Mouse (Mus musculus) midbrain, embryonic 13.5 days (tissue): ENCODE results near the gene Ldlrad3. TPM values are rescaled to one million over a fixed set of nuclear protein-coding genes. Genes with fewer than 3 reads are reported as not detected.

Experiments
- ATAC-seq: fragments of 200-750 bp; cut with Nextera tagmentation; 2 replicates; pipeline ENCODE4 v1.8.0; 2017; ENCODE audit warnings: mild to moderate bottlenecking, moderate TSS enrichment, moderate library complexity
- H3K27ac ChIP-seq: fragments of 300-500 bp; sonication (generic); 2 replicates; pipeline ENCODE4 v1.5.1; 2015; ENCODE audit warnings: inconsistent platforms, mild to moderate bottlenecking, moderate library complexity
- H3K27me3 ChIP-seq: fragments of 300-500 bp; sonication (generic); 2 replicates; pipeline ENCODE4 v1.6.1; 2015; ENCODE audit warnings: mild to moderate bottlenecking, inconsistent platforms
- H3K36me3 ChIP-seq: fragments of 300-500 bp; sonication (generic); 2 replicates; pipeline ENCODE4 v1.6.1; 2015; ENCODE audit warnings: mild to moderate bottlenecking, inconsistent platforms
- H3K4me1 ChIP-seq: fragments of 300-500 bp; sonication (generic); replicated peaks from 2 replicates; pipeline ENCODE4 v1.6.1; 2015; ENCODE audit warnings: inconsistent platforms
- H3K4me2 ChIP-seq: fragments of 300-500 bp; sonication (generic); replicated peaks from 2 replicates; pipeline ENCODE4 v1.6.1; 2015; ENCODE audit warnings: moderate library complexity, mild to moderate bottlenecking, inconsistent platforms
- H3K4me3 ChIP-seq: fragments of 300-500 bp; sonication (generic); replicated peaks from 2 replicates; pipeline ENCODE4 v1.5.1; 2015; ENCODE audit warnings: mild to moderate bottlenecking, inconsistent platforms
- H3K9ac ChIP-seq: fragments of 300-500 bp; sonication (generic); replicated peaks from 2 replicates; pipeline ENCODE4 v1.6.1; 2015; ENCODE audit warnings: mild to moderate bottlenecking, inconsistent platforms
- H3K9me3 ChIP-seq: fragments of 300-500 bp; sonication (generic); 2 replicates; pipeline ENCODE4 v1.6.1; 2016; ENCODE audit warnings: mild to moderate bottlenecking, inconsistent platforms
- WGBS: fragments of 180-500 bp; shearing (Covaris S2); methylation state at CpG from one replicate; pipeline ENCODE4 v1.1.7; 2015; 5-methylcytosine and 5-hydroxymethylcytosine counted together
- polyA plus RNA-seq: library from polyadenylated mRNA; unstranded; fragments of >200 nt; fragmentation: Nextera tagmentation; extraction: Ambion mirVana; gene quantifications from 2 replicates; pipeline ENCODE4 v1.2.1, GENCODE M21; 2015

The Ldlrad3 gene
- polyA plus RNA-seq, 1 experiment from 2014 or later, result 41.6 TPM

DNA sequence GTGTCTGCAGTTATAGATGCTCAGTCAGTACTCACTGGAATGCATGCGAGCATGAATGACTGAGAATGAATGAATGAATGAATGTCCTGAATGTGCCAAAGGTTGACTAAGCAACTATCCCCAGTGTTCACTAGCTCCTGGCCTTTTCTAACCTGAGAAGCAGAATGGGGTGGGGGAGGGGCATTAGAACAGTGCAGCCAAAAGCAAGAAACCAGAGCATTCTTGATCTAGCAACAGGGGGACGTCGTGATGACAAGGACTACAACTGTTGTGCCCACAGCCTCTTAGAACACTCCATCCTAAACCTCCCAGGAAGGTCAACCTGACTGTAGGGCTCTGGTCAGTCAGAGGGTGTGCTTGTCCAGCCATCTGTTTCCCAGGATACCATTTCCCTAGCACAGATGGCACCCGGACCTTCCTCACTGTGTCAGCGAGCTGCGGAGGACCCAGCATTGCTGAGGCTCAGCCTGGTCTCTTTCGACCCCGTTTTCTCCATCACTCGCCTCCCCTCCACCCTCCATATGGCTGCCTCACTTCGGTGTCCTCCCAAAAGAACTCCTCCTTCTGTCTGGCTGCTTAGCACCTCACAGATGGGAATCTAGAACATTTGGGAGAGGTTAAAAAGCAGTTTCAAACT lies 278.7 kb downstream of the Ldlrad3 start:
- peaks cover 26% of the 10 kb centered on the region for H3K4me1 ChIP-seq
- H3K9me3 ChIP-seq, result 0 out of 2 replicates have a peak, but pooled peaks cover 6% of the 10 kb centered on the region
- no peaks in the 10 kb centered on the region for H3K27me3 ChIP-seq
- H3K27ac ChIP-seq, result 0 out of 2 replicates have a peak overlapping the region, but pooled peaks have one; percentile 44
- H3K4me3 ChIP-seq, result no peak overlapping the region
- WGBS, result 65% methylated on average over 10 of the region's 10 CpGs
- H3K36me3 ChIP-seq, result peaks cover 12% of the 10 kb centered on the region
- 0 out of 2 replicates have a peak overlapping the region, but pooled peaks have one; percentile 3 for H3K9ac ChIP-seq
- ATAC-seq, result no peak
- H3K4me2 ChIP-seq, result no peak overlapping the region

DNA sequence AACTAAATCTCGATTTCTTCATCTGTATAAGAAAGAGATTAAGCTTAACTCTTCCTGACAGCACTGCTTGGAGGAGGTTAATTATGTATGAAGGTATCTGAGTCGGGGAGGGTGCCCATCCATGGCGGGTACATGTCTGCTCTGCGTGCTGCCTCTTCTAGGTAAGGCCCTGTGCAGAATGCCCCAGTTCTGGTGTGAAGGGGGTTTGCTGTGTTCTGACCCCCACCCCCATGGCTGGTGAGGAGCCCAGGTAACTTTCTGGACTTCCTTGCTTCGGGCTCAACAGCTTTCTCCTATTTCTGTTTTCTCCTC lies 279.9 kb downstream of the Ldlrad3 start:
- Histone ChIP-seq H3K4me2 (peak overlapping the region; percentile 37), H3K9me3 (0 out of 2 replicates have a peak, but pooled peaks cover 6% of the 10 kb centered on the region), H3K9ac (peak overlapping the region; percentile 47; the same call in 1 of the 2 replicates), H3K36me3 (peaks cover 15% of the 10 kb centered on the region), H3K27ac (peak overlapping the region; percentile 56; the same call in 1 of the 2 replicates), H3K27me3 (no peaks in the 10 kb centered on the region), H3K4me1 (peaks cover 26% of the 10 kb centered on the region), H3K4me3 (no peak overlapping the region)
- ATAC-seq, result peak; percentile 59; the same call in 1 of the 2 replicates
- 44% methylated on average over 5 of the region's 5 CpGs for WGBS

DNA sequence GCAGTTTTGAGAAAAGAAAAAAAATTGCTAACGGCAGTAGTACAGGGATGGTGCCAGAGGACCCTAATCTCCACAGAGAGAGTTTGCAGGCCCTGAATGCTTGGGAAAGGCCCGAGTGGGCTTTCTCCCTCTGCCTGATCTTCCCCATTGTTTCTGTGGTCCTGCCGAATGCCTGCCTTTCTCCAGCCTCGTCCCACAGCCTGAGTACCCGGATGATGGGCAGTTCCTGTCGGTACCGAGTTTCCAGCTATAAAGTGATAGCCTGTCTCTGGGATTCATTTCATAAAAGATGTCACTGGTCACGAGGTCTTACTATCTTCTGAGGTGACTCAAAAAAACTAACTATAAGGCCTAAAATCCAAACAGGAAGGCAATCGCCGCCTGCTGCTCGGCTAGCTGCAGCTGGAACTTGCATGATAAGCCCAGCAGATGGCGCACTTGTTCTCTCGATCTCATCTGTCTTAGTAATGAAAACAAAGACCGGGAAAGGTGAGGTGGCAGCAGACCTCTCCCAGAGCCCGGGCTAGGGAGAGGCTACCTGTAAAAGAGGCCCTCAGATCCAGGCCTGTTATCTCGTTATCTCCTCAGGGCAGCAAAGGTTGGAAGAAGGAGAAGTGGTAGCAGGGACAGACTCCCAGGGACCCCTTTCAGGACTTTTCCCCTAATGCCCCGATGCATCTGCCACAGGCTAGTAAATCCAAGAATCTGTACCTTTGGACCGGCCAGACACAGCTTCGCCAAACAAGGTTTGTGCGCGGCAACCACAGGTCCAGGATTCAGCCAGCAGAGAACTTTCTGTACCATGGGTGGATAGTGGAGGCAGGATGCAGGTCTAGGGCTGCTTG lies 280.4 kb downstream of the Ldlrad3 start:
- Histone ChIP-seq H3K4me2 (peak overlapping the region; percentile 37), H3K4me1 (peaks cover 26% of the 10 kb centered on the region), H3K9ac (peak overlapping the region; percentile 47; the same call in 1 of the 2 replicates), H3K4me3 (peak overlapping the region; percentile 8; the same call in 1 of the 2 replicates), H3K9me3 (0 out of 2 replicates have a peak, but pooled peaks cover 6% of the 10 kb centered on the region), H3K27me3 (no peaks in the 10 kb centered on the region), H3K36me3 (peaks cover 18% of the 10 kb centered on the region), H3K27ac (peak overlapping the region; percentile 67)
- ATAC-seq, result peak; percentile 86
- 15% methylated on average over 21 of the region's 21 CpGs for WGBS

DNA sequence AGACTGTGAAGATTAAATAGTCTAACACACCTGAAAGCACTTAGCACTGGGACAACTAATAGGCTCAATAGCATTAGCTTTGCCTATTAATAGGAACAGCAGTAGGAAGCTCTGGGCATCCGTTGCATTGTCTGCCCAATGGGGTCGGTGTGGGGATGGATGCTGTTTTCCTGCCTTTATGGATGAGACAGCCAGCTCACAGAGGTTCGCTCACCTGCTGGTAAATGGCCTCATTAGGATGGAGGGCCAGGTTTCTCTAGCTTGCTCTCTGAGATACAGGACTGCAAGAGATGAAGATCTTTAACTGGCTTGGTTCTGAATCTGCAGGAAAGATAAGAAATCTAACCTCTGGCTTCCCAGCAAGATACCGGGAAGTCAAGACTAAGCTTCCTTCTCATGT lies 284.0 kb downstream of the Ldlrad3 start:
- H3K36me3 ChIP-seq, result peaks cover 30% of the 10 kb centered on the region
- H3K9ac ChIP-seq, result no peak overlapping the region
- ATAC-seq, result no peak
- H3K9me3 ChIP-seq, result no peaks in the 10 kb centered on the region
- peaks cover 17% of the 10 kb centered on the region for H3K4me1 ChIP-seq
- H3K27me3 ChIP-seq, result no peaks in the 10 kb centered on the region
- no peak overlapping the region for H3K4me2 ChIP-seq
- H3K4me3 ChIP-seq, result no peak overlapping the region
- 81% methylated on average over 4 of the region's 4 CpGs for WGBS
- no peak overlapping the region for H3K27ac ChIP-seq

Other genes starting within 250 kb of the Ldlrad3 start
- 45.6 and 49.7 TPM in 2 replicates for gene Trim44, start 221.4 kb upstream of the Ldlrad3 start, polyA plus RNA-seq